Comparison of ENCODE assay signal across 21 mouse cellular contexts in genomic region chrX:6517217-6517616, GRCm38 (mm10).
"Had no signal": no experiment of that assay in that cellular context is flagged by ENCODE, and none has a peak within 500 bp of the region (broad histone marks: within the 10 kb centered on the region; RNA-seq: fewer than 3 reads in every experiment).

No protein-coding gene starts in this region.

- ATAC-seq: hindbrain, embryonic 16.5 days; inflammation-experienced regulatory T-cells, adult 6 months; intestine, embryonic 15.5 days had no signal

- DNase-seq: gastrocnemius, postnatal 25 days; heart, adult 18-20 months; heart, postnatal 10 days; heart, postnatal 4 days; kidney, adult 11 months; kidney, adult 2 months; kidney, adult 9 months; kidney, postnatal 14 days; kidney, postnatal 36 days; layer of hippocampus, adult 9-11 months; layer of hippocampus, postnatal 36 days; liver; liver, embryonic 13.5 days had no signal

- H3K27me3 ChIP-seq: heart, embryonic 12.5 days; hindbrain, embryonic 12.5 days; intestine, embryonic 15.5 days; kidney, embryonic 15.5 days; limb, embryonic 12.5 days; liver, embryonic 13.5 days; liver, embryonic 15.5 days had no signal
